In genomic region chr17:91093081-91093875, GRCm38 (mm10) we compare ENCODE assay signal across 9 mouse cellular contexts. TPM values are rescaled to one million over a fixed set of nuclear protein-coding genes. Genes with fewer than 3 reads are reported as not detected.
A peak's percentile ranks its signal among the peaks of the same experiment; 100 is the strongest.
DNase-seq lines count a peak whose midpoint lies in the region; ATAC-seq lines count a peak whose summit lies in the region.
"Had no signal": no experiment of that assay in that cellular context is flagged by ENCODE, and none has a peak within 500 bp of the region (broad histone marks: within the 10 kb centered on the region; RNA-seq: fewer than 3 reads in every experiment).

No protein-coding gene starts in this region.

- 35% methylated on average over 12 of the region's 12 CpGs for WGBS in intestine, embryonic 15.5 days
- WGBS in intestine, embryonic 16.5 days, result 36% methylated on average over 12 of the region's 12 CpGs
- 27% methylated on average over 12 of the region's 12 CpGs for WGBS in forebrain, embryonic 14.5 days

- ATAC-seq in intestine, embryonic 15.5 days, result peak; percentile 20; the same call in 1 of the 2 replicates
- no peak for ATAC-seq in intestine, embryonic 16.5 days
- ATAC-seq in forebrain, embryonic 14.5 days, result peak; percentile 78

- H3K4me1 ChIP-seq in intestine, embryonic 15.5 days (replicated peaks), result no peaks in the 10 kb centered on the region
- no peaks in the 10 kb centered on the region for H3K4me1 ChIP-seq in intestine, embryonic 16.5 days (ENCODE audit: control insufficient read depth, insufficient read depth, low read length)
- H3K4me1 ChIP-seq in forebrain, embryonic 14.5 days (ENCODE audit: control insufficient read depth, insufficient read depth, low read length), result no peaks in the 10 kb centered on the region

- DNase-seq in forebrain, embryonic 14.5 days (ENCODE audit: low spot score), result peak; percentile 69
- DNase-seq in left cerebral cortex, postnatal 36 days (ENCODE audit: low spot score in 2 of 2), result peak; percentile 58 to 59
- DNase-seq in right cerebral cortex, postnatal 10 days (ENCODE audit: low spot score in 2 of 2), result peak; percentile 84 to 90
- DNase-seq in kidney, postnatal 25 days, result no peak
- no peak for DNase-seq in kidney, adult 11 months
- DNase-seq in adrenal gland, postnatal 10 days, result no peak

- no peaks in the 10 kb centered on the region for H3K36me3 ChIP-seq in intestine, embryonic 15.5 days
- no peaks in the 10 kb centered on the region for H3K36me3 ChIP-seq in intestine, embryonic 16.5 days (ENCODE audit: control insufficient read depth, insufficient read depth, low read length)
- peaks cover 4% of the 10 kb centered on the region for H3K36me3 ChIP-seq in forebrain, embryonic 14.5 days (ENCODE audit: control insufficient read depth, insufficient read depth, low read length)

- peaks cover 2% of the 10 kb centered on the region; the same call in 1 of the 2 replicates for H3K9me3 ChIP-seq in intestine, embryonic 15.5 days
- 0 out of 2 replicates have a peak, but pooled peaks cover 4% of the 10 kb centered on the region for H3K9me3 ChIP-seq in intestine, embryonic 16.5 days (ENCODE audit: control insufficient read depth, low read length)
- peaks cover 4% of the 10 kb centered on the region for H3K9me3 ChIP-seq in forebrain, embryonic 14.5 days (replicated peaks; ENCODE audit: control insufficient read depth, low read length)

- no peak overlapping the region for H3K27ac ChIP-seq in intestine, embryonic 15.5 days
- no peak overlapping the region for H3K27ac ChIP-seq in intestine, embryonic 16.5 days (ENCODE audit: low read length)
- H3K27ac ChIP-seq in forebrain, embryonic 14.5 days (ENCODE audit: low read depth, low read length), result peak overlapping the region; percentile 87
- H3K27ac ChIP-seq: heart, adult 2 months had no signal

- H3K27me3 ChIP-seq in intestine, embryonic 15.5 days (replicated peaks), result no peaks in the 10 kb centered on the region
- H3K27me3 ChIP-seq in intestine, embryonic 16.5 days (replicated peaks; ENCODE audit: control insufficient read depth, insufficient read depth, low read length), result no peaks in the 10 kb centered on the region
- no peaks in the 10 kb centered on the region for H3K27me3 ChIP-seq in forebrain, embryonic 14.5 days (replicated peaks; ENCODE audit: control insufficient read depth, insufficient read depth, low read length)

- H3K4me3 ChIP-seq in intestine, embryonic 15.5 days (replicated peaks), result no peak overlapping the region
- H3K4me3 ChIP-seq in intestine, embryonic 16.5 days (ENCODE audit: low read length), result no peak overlapping the region
- H3K4me3 ChIP-seq in forebrain, embryonic 14.5 days (ENCODE audit: low read depth, low read length), result peak overlapping the region; percentile 43
- H3K4me3 ChIP-seq: heart, adult 2 months had no signal

- no peak overlapping the region for H3K4me2 ChIP-seq in intestine, embryonic 15.5 days (replicated peaks)
- no peak overlapping the region for H3K4me2 ChIP-seq in intestine, embryonic 16.5 days (ENCODE audit: low read depth, low read length)
- H3K4me2 ChIP-seq in forebrain, embryonic 14.5 days (ENCODE audit: low read length), result peak overlapping the region; percentile 59

- no peak overlapping the region for H3K9ac ChIP-seq in intestine, embryonic 15.5 days
- no peak overlapping the region for H3K9ac ChIP-seq in intestine, embryonic 16.5 days (ENCODE audit: low read depth, low read length)
- peak overlapping the region; percentile 69 for H3K9ac ChIP-seq in forebrain, embryonic 14.5 days (ENCODE audit: low read length)

- intact Hi-C loops in left cerebral cortex, postnatal 36 days (cut with DNase I), result loop anchor here (5.0 kb wide), 1 partner anchor 286 kb away; no protein-coding TSS in a partner anchor

RNA-seq across cellular contexts. Expression of gene Nrxn1, which starts 0.4 kb away (rescaled TPM):
- polyA plus RNA-seq in intestine, embryonic 15.5 days (2015; fragmentation: Nextera tagmentation; extraction: Ambion mirVana), result 2.8 and 4.6 TPM in 2 replicates
- 1.6 and 2.1 TPM in 2 replicates for polyA plus RNA-seq in intestine, embryonic 16.5 days (2015; fragmentation: Nextera tagmentation; extraction: Ambion mirVana)
- polyA plus RNA-seq in forebrain, embryonic 14.5 days (2014; fragmentation: Nextera tagmentation; extraction: Ambion mirVana), result 69.8 and 102 TPM in 2 replicates
- total RNA-seq in left cerebral cortex, postnatal 36 days (2021), result 100 to 1,000 TPM; 571 to 623 TPM
- total RNA-seq in adrenal gland, postnatal 10 days (2021), result 10 to 100 TPM in 1 of 2 experiments, 1 to 10 TPM in 1; 9.8 to 15.0 TPM

Comparison
In these comparisons a context has a peak if more than half of its experiments do, and no peak if none do; other contexts are left out.
1. DNase-seq: peak in forebrain, embryonic 14.5 days (single experiment), left cerebral cortex, postnatal 36 days (2 of 2) and right cerebral cortex, postnatal 10 days (2 of 2); none in kidney, postnatal 25 days (0 of 2), kidney, adult 11 months (single experiment) and adrenal gland, postnatal 10 days (single experiment).
2. RNA of gene Nrxn1, which starts 0.4 kb away (polyA plus RNA-seq): 69.8 to 102 TPM in forebrain, embryonic 14.5 days; 2.8 to 4.6 TPM in intestine, embryonic 15.5 days and 1.6 to 2.1 TPM in intestine, embryonic 16.5 days; every median in the first group is over 10 times any median in the second.